Mouse (Mus musculus): ENCODE results near the gene Exosc8.

GRCm38 (mm10) chr3:54736101-54736927, 1.1 kb upstream of the Exosc8 start:
- no peak for TF ChIP-seq POLR2A (IDR thresholded peaks at IDR 0.05; ENCODE audit: control insufficient read depth, low read depth, low read length)
- TF ChIP-seq CTCF (IDR thresholded peaks at IDR 0.05; ENCODE audit: control insufficient read depth, insufficient read depth, insufficient replicate concordance, low read depth, low read length), result no peak

All from testis, adult 2 months (tissue).